Mouse (Mus musculus): ENCODE data around the gene Gm20425.

DNA sequence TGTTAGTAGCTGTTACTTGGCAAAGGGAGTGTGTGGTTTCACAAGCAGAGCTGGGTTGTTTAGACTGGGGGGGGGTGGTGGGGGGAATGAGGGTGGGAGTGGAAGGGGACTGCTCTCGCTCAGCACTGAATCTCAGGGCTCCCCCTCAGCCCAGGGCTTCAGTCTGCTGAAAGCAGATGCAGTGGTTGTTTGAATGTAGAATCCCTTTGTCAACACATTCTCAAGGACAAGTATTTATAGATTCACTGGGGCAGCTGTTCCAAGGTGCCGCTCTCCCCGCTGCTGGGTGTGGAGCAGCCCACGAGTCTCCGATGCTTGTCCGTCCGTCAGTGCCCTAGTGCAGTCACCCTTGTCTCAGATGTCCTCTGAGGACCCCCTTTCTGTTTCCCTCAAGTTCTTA, 88.8 kb downstream of the Gm20425 start:
- TF ChIP-seq CTCF (IDR thresholded peaks at IDR 0.05; ENCODE audit: extremely low read depth, insufficient read length, insufficient replicate concordance, low read depth, low read length), result no peak
- no peak for TF ChIP-seq POLR2A (IDR thresholded peaks at IDR 0.05; ENCODE audit: low read depth, low read length)
